Mouse (Mus musculus) embryo, embryonic 10 days (tissue): ENCODE data around the gene Jarid2.
"Not testable (repeated sequence)": the region's sequence is repeated elsewhere in the genome, so short reads cannot be mapped to it uniquely, and the experiment has no call there.

Experiments used
- DNase-seq: peaks from one replicate; pipeline ENCODE4 v3.0.0-alpha.2; 2015; ENCODE audit warnings: low spot score

Jarid2 gene

DNA sequence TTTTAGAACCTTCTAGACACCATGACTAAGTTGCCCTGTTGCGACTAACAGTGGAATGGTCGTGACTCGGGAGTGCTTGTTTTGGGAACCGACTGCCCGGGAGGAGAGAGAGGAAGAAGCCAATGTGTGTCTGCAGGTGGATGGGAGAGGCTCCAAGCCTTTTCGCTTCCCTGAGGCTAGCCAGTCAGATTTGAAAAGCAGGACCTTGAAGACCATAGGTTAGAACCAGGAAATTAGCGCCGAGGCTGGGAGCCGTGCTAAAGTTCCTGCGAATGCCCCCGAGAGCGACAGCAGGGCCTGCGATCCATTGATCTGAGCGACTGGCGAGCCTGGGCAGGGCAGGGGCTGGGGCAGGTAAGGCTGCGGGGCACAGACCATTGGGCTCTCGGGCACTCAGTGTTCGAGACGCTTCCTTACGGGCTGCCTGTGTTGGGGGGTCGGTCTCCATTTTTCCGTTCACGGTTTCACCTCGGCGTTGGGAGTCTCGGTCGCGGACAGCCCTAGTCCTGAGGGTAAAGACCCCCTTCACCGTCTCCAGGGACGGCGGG is at the start of gene Jarid2:
Jarid2 (plus strand) TSS at position 51 of the 548 bp plus-strand sequence.
- peak; percentile 63 for DNase-seq

- peak; percentile 50 for DNase-seq
Measured at GRCm38 (mm10) chr13:44681051-44681450, 48.2 kb upstream of the Jarid2 start.

GRCm38 (mm10) chr13:44688140-44688539 is 41.1 kb upstream of the Jarid2 start:
- no peak for DNase-seq

DNA sequence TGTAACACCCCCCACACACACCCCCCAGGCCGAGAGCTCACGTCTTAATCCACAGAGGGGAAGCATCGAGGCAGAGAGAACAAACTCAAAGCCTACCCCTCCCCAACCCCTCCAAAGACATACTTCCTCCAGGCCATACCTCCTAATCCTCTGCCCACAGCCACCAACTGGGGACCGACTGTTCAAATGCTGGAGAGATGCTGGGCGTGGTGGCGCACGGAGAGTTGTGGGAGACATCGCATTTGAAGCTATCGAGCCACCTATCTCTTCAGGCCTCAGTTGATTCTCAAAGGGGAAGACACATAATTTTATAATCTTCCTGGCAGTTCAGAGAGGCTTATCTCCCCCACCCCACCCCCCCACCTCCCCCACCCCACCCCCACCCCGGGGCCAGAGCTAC is 31.6 kb upstream of the Jarid2 start:
- no peak for DNase-seq

DNA sequence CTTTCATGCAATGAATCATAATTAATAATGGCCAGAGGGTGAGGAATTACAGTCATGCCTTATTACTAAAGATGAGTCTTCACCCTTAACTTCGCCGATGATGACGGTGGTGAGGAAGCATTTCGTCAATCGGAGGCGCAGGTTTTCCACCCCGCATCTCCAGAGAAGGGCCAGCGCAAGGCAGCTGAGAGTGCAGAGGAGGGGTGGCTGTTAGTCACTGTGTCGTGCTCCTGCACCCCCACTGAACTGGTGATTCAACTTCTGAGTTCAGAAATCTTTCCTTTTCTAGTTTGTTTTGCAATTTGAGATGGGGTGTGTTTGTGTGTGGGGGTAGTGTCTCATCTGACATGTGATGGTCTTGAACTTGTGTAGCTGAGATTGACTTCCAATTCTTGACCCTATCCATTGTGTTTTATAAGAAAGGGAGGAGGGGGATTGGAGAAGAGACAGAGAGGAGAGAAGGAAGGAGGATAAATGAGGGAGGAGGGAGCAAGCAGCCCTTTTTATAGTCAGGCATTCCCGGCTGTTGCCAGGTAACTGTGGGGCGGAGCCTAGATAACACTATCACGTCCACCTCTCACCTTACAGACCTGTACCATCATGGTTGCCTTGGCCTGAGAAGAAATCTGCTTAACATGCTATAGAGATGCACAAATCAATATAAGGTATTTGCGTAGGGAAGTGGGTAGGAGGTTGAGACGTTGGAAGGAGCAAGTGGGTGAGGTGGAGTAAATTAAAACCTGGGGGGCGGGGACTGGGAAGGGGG is 25.1 kb upstream of the Jarid2 start:
- DNase-seq, result no peak

DNA sequence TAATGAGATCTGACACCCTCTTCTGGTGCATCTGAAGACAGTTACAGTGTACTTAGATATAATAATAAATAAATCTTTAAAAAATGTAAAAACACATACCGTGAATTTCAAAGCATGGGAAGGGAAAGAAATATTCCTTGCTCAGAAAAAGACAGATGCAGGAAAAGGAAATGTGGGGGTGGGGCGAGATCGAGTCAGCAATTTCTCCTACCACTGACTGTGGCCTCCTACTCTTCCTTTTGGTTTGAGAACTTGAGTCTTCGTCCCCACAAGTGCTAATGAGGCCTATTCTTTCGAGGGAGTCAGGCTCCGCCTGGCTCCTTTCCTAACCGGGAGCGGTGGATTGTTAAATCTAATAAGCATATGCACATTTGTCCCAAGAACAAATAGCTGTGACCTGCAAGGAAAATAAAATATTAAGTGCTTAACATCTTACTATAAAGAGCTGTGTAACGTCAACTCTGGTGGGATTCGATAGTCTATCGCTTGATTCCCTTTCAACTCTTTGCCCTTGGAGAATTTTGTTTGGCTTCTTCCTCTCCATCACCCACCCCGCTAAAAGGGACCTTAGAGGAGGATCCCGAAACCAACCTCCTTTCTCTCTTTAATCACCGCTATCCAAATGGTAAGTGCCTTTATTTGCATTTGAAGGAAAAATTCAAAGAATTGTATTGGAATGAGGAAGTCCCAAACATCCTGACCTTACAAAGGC is 24.1 kb upstream of the Jarid2 start:
- no peak for DNase-seq

DNA sequence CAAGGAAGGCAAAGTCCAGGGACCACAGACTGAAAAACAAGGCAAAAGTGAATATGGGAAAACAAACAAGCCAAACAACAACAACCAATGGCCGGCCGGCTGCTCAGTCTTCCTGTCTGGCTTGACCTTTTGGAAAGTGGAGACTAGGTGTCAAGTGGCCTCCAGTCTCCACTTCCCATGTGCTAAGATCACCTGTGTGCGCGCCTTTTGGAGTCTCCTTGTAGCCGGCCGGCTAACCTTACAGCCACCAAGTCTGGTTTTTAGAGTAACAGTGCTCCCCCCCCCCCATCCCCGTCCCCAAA is 23.6 kb upstream of the Jarid2 start:
- DNase-seq, result no peak

DNA sequence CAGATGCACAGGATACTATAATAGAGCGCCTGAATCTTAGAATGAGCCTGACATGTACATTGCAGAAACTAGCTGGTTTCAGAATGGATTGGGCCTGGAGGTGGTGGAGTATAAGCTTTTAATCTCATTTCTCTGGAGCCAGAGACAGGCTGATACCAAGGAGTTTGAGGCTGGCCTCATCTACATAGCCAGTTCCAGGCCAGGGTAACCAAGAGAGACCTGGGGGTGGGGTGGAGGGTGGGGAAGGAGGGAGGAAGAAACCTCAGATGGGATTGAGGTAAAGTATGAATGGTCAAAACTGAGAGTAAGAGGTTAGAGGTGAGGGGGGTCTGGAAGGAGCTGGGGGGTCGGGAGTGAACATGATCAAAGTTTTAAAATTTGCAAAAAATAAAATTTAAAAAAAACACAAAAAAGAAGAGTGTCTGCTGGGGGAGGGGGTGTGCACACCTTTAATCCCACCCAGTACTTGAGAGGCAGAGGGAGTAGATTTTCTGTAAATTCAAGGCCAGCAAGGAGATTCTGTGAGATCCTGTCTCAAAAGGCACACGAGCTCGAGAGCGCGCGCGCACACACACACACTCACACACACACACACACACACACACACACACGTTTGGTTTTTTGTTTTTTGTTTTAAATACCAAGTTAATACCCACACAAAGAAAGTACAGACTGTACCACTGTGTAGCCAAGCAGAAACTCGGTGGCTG is 22.9 kb upstream of the Jarid2 start:
- no peak for DNase-seq

GRCm38 (mm10) chr13:44707176-44707575 is 22.1 kb upstream of the Jarid2 start:
- DNase-seq, result no peak

- no peak for DNase-seq
Measured at GRCm38 (mm10) chr13:44708336-44709017, 20.8 kb upstream of the Jarid2 start.

- no peak for DNase-seq
Measured at GRCm38 (mm10) chr13:44709747-44710480, 19.4 kb upstream of the Jarid2 start.

DNA sequence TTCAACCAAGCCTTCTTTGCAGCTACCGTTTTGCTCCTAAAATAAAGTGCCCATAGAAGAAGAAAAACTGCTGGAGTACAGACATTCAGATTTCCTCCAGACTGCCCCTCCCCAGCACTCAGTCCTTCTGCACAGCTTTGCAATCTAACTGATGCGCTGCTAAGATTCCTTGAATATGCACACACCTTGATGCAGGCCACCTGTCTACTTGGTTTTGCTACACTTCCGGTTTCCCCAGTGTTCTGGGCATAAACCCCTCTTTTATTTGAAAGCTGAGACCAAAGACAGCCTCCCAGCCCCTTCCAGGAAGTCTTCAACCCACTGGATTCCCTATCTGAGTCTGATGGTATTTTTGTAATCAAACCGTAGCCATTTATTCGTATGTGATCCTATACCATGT is 18.2 kb upstream of the Jarid2 start:
- DNase-seq, result no peak

DNA sequence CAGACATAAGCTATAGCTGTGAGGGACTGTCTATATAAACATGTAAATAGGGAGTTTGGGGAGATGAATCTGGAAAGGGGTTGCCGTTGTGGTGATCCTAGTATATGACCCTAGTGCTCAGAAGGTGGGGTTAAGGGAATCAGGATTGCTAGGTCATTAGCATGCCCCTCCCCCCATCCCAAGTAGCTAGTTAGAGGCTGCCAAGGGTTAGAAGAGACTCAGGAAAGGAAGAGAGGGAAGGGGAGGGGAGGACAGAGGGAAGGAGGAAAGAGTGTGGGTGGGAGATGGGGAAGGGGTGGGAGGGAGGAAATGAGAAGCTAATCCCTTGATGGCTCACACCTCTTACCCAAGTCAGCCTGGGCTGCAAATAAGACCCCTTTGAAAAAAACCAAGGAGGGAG is 17.4 kb upstream of the Jarid2 start:
- DNase-seq, result no peak

- DNase-seq, result peak; percentile 17
Measured at GRCm38 (mm10) chr13:44715187-44715885, 13.9 kb upstream of the Jarid2 start.

DNA sequence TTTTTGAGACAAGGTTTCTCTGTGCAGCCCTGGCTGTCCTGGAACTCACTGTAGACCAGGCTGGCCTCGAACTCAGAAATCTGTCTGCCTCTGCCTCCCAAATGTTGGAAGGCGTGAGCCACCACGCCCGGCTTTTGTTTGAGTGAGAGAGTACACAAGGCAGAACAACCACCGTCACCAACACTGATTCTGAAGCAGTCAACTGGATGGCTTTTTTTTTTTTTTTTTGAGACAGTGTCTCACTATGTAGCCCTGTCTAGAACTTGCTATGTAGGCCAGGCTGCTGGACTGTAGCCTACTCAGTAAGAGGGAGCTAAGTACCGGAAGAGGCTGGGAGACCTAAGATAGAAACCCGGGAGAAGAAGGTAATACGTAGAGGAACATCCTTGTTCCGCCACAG is 11.4 kb upstream of the Jarid2 start:
- DNase-seq, result no peak

GRCm38 (mm10) chr13:44718465-44718864 is 10.8 kb upstream of the Jarid2 start:
- not testable (repeated sequence) for DNase-seq

GRCm38 (mm10) chr13:44720094-44720493 is 9.2 kb upstream of the Jarid2 start:
- DNase-seq, result no peak

GRCm38 (mm10) chr13:44721891-44722547 is 7.3 kb upstream of the Jarid2 start:
- DNase-seq, result no peak

- not testable (repeated sequence) for DNase-seq
Measured at GRCm38 (mm10) chr13:44723522-44723921, 5.8 kb upstream of the Jarid2 start.

- peak; percentile 33 for DNase-seq
Measured at GRCm38 (mm10) chr13:44728145-44728880, 961 bp upstream of the Jarid2 start.
